Mouse (Mus musculus) kidney, postnatal 0 days (tissue): Measurements from ENCODE around the gene Muc5ac. TPM values are rescaled to one million over a fixed set of nuclear protein-coding genes. Genes with fewer than 3 reads are reported as not detected.

Source experiments
- ATAC-seq: fragments of 200-750 bp; cut with Nextera tagmentation; replicated peaks from 2 replicates; pipeline ENCODE4 v1.8.0; 2017; ENCODE audit warnings: low read depth, moderate number of reproducible peaks, moderate TSS enrichment, moderate library complexity; ENCODE audit not compliant: low FRiP score
- DNase-seq: peaks from one replicate; pipeline ENCODE4 v3.0.0-alpha.2; 2016; ENCODE audit warnings: low spot score
- H3K27ac ChIP-seq: fragments of 300-500 bp; sonication (generic); 2 replicates; pipeline ENCODE4 v1.5.1; 2014; ENCODE audit warnings: mild to moderate bottlenecking
- H3K27me3 ChIP-seq: fragments of 300-500 bp; sonication (generic); 2 replicates; pipeline ENCODE4 v1.6.1; 2014; ENCODE audit warnings: low read length, mixed read lengths; ENCODE audit not compliant: insufficient read depth
- H3K36me3 ChIP-seq: fragments of 300-500 bp; sonication (generic); 2 replicates; pipeline ENCODE4 v1.6.1; 2014; ENCODE audit warnings: low read length, mixed read lengths; ENCODE audit not compliant: insufficient read depth
- H3K4me1 ChIP-seq: fragments of 300-500 bp; sonication (generic); replicated peaks from 2 replicates; pipeline ENCODE4 v1.6.1; 2014; ENCODE audit warnings: antibody characterized with exemption, low read length, mixed read lengths; ENCODE audit not compliant: insufficient read depth
- H3K4me2 ChIP-seq: fragments of 300-500 bp; sonication (generic); 2 replicates; pipeline ENCODE4 v1.6.1; 2014; ENCODE audit warnings: mild to moderate bottlenecking, low read length, moderate library complexity, mixed read lengths
- H3K4me3 ChIP-seq: fragments of 300-500 bp; sonication (generic); replicated peaks from 2 replicates; pipeline ENCODE4 v1.5.1; 2014; ENCODE audit warnings: low read depth, low read length
- H3K9ac ChIP-seq: fragments of 300-500 bp; sonication (generic); 2 replicates; pipeline ENCODE4 v1.6.1; 2014; ENCODE audit warnings: low read depth, low read length
- H3K9me3 ChIP-seq: fragments of 300-500 bp; sonication (generic); replicated peaks from 2 replicates; pipeline ENCODE4 v1.6.1; 2016; ENCODE audit warnings: low read length, inconsistent platforms, mixed read lengths
- CTCF ChIP-seq: IDR thresholded peaks from 2 replicates; pipeline ENCODE4 v1.5.1; 2016; ENCODE audit warnings: antibody characterized with exemption, low read depth, mild to moderate bottlenecking, moderate library complexity
- WGBS: fragments of 180-500 bp; shearing (Covaris S2); extraction: QIAGEN DNeasy Blood & Tissue Kit; methylation state at CpG from one replicate; pipeline ENCODE4 v1.1.7; 2014; 5-methylcytosine and 5-hydroxymethylcytosine counted together
- polyA plus RNA-seq: library from polyadenylated mRNA; unstranded; fragments of >200 nt; fragmentation: Nextera tagmentation; extraction: Ambion mirVana; gene quantifications from 2 replicates; pipeline ENCODE4 v1.2.1, GENCODE M21; 2015

The Muc5ac gene
- polyA plus RNA-seq, 1 experiment from 2014 or later, result not detected

DNA sequence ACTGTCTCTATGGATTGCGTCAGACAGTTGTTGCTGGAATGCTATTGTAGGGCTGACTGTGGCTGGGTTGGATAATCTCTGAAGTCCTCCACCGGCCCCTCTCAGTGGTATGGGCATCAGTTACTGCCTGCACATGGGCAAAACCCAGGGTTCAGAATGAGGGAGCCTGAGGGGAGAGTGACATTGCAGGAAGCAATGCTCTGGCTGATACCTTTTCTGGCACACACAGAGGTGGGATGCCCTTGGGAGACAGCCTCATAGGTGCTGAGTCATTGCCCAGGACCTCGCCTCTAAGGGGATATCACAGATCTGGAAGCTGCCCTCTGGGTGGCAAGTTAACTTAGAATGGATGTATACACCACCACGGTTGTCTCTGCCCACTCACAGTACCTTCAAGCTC lies 24.5 kb downstream of the Muc5ac start:
- H3K4me3 ChIP-seq, result no peak overlapping the region
- H3K9me3 ChIP-seq, result no peaks in the 10 kb centered on the region
- ATAC-seq (no peak), DNase-seq (no peak)
- H3K4me1 ChIP-seq, result 0 out of 2 replicates have a peak, but pooled peaks cover 5% of the 10 kb centered on the region
- H3K27ac ChIP-seq, result no peak overlapping the region
- H3K9ac ChIP-seq, result no peak overlapping the region
- no peak for TF ChIP-seq CTCF
- H3K36me3 ChIP-seq, result no peaks in the 10 kb centered on the region
- H3K4me2 ChIP-seq, result no peak overlapping the region
- whole genome bisulfite sequencing, result 79% methylated on average over 4 of the region's 4 CpGs
- no peaks in the 10 kb centered on the region for H3K27me3 ChIP-seq

DNA sequence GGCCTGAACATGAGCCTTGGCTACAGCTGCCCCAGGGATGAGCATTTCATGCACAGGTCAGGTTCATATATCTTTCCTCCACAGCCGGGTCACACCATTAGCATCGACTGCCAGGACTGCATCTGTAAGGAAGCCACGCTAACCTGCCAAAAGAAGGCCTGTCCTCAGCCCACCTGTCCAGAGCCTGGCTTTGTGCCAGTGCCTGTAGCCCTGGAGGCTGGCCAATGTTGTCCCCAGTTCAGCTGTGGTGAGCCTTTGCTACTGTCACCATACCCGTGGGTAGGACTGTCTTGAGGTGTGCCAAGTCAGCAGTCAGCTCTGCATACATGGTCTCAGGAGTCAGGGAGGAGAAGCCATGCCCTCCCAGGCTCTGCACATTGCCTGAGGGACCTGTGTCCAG lies 26.6 kb downstream of the Muc5ac start:
- 72% methylated on average over 4 of the region's 4 CpGs for WGBS
- Histone ChIP-seq H3K4me2 (no peak overlapping the region), H3K4me1 (0 out of 2 replicates have a peak, but pooled peaks cover 5% of the 10 kb centered on the region), H3K9ac (no peak overlapping the region), H3K27ac (no peak overlapping the region), H3K4me3 (no peak overlapping the region), H3K36me3 (no peaks in the 10 kb centered on the region), H3K27me3 (no peaks in the 10 kb centered on the region), H3K9me3 (no peaks in the 10 kb centered on the region)
- no peak for TF ChIP-seq CTCF
- DNase-seq, result no peak
- no peak for ATAC-seq

DNA sequence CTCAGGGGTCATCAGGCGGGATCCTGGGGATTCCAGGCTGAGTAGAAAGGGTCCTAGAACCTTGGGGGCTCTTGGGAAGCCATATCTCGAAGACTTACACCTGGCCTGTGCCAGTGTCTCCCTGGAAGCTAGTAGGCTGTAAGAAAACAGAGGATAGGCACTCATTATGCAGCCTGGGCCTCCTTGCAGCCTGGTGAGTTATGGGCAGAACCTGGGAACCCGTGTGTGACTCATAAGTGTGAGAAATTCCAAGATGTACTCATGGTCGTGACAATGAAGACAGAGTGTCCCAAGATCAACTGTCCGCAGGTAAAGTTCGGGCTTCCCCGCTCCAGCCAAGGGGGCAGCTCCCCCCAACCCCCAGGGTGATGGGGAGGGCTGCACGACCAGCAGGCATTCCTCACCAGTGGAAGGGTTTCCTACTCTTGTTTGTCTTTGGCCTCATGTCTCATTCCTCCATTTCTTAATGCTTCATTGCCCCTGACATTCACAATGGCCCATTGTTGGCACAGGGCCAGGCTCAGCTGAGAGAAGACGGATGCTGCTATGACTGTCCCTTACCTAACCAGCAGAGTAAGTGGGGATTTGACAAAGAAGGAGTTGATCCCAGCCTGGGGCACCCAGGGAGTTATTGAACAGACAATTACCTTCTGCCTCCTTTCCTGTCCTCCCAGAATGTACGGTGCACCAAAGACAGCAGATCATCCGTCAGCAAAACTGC lies 28.7 kb downstream of the Muc5ac start:
- no peak for TF ChIP-seq CTCF
- Histone ChIP-seq H3K4me3 (no peak overlapping the region), H3K9ac (no peak overlapping the region), H3K4me1 (0 out of 2 replicates have a peak, but pooled peaks cover 5% of the 10 kb centered on the region), H3K9me3 (no peaks in the 10 kb centered on the region), H3K4me2 (no peak overlapping the region), H3K27ac (no peak overlapping the region), H3K27me3 (no peaks in the 10 kb centered on the region), H3K36me3 (no peaks in the 10 kb centered on the region)
- WGBS, result 55% methylated on average over 11 of the region's 11 CpGs
- ATAC-seq (no peak), DNase-seq (peak; percentile 38)

DNA sequence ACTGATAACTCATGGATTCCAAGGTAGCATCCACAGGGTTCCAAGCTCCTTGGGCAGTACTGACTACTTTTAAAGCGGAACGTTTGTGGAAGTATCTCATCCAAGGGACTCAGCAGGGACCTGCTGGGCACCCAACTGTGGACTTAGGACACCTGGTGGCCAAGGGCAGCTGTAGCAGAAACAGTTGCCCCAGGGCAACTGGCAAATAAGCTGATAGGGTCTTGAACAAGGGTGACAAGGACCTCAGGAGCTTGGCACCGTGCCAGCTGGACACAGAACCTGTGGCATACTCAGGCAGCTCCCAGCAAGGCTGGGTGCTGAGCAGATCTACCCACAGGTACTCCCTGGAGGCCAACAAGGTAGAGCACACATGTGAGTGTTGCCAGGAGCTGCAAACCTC lies 29.5 kb downstream of the Muc5ac start:
- Histone ChIP-seq H3K9ac (no peak overlapping the region), H3K4me1 (0 out of 2 replicates have a peak, but pooled peaks cover 5% of the 10 kb centered on the region), H3K4me2 (no peak overlapping the region), H3K4me3 (no peak overlapping the region), H3K27ac (no peak overlapping the region), H3K36me3 (no peaks in the 10 kb centered on the region), H3K27me3 (no peaks in the 10 kb centered on the region), H3K9me3 (no peaks in the 10 kb centered on the region)
- WGBS, result 78% methylated on average over 3 of the region's 3 CpGs
- DNase-seq (no peak), ATAC-seq (no peak)
- no peak for TF ChIP-seq CTCF

DNA sequence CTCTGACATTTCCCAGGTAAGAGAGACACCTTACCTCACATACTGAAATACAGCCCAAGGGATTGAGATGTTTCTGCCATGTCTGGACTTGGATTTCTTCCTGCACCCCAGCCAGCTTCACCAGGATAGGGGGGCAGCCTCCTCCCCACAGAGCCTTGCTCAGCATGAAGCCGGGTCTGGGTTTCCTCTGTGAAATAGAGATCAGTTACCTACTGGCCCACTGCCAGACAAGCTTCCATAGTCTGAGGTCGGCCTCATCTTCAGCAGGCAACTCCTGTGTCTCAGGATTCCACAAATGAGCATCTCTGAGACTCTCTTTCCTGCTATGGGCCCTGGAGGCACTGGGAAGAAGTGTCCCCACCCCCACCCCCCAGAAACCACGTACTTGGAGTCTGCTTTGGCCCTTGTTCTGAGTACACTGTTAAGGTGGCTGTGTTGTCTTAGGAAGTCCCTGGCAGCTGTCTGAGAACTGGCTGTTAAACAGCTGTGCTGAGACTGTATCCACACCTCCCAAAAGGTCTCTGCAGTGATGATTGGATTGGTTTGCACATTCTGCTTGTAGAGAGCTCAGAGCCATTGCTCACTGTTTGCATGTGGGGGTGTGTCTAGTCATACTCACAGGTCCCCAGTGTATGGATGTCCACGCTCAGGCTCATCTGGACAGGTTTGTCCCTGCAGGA lies 34.0 kb downstream of the Muc5ac start:
- 36% methylated on average over 4 of the region's 4 CpGs for WGBS
- H3K4me2 ChIP-seq, result no peak overlapping the region
- H3K27me3 ChIP-seq, result no peaks in the 10 kb centered on the region
- peak; percentile 7 for DNase-seq
- H3K9me3 ChIP-seq, result no peaks in the 10 kb centered on the region
- H3K9ac ChIP-seq, result no peak overlapping the region
- no peak for ATAC-seq
- no peaks in the 10 kb centered on the region for H3K36me3 ChIP-seq
- H3K4me1 ChIP-seq, result 0 out of 2 replicates have a peak, but pooled peaks cover 1% of the 10 kb centered on the region
- H3K4me3 ChIP-seq, result no peak overlapping the region
- TF ChIP-seq CTCF, result no peak
- no peak overlapping the region for H3K27ac ChIP-seq

DNA sequence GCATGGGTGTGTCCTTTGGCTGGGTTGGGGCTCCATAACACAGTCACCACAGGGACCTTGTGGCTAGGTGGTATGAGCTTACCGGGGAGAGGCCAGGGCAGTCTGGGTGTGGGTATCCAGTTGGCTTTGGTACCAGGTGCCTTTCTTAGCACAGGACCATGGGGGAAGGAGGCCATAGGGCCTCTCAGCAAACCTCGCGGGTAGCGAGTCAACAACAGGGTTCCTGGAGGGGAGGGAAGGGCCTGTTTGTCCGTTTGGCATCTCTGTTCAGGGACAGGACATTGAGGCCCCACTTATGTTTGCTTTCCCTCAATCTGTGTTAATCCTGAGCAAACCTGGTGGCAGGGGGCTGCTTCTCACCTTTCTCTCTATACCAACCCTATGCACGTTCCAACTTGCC lies 34.9 kb downstream of the Muc5ac start:
- H3K4me2 ChIP-seq, result no peak overlapping the region
- no peak overlapping the region for H3K9ac ChIP-seq
- H3K4me3 ChIP-seq, result no peak overlapping the region
- H3K9me3 ChIP-seq, result no peaks in the 10 kb centered on the region
- TF ChIP-seq CTCF, result no peak
- H3K36me3 ChIP-seq, result no peaks in the 10 kb centered on the region
- 82% methylated on average over 6 of the region's 6 CpGs for WGBS
- no peak overlapping the region for H3K27ac ChIP-seq
- H3K27me3 ChIP-seq, result no peaks in the 10 kb centered on the region
- ATAC-seq (no peak), DNase-seq (no peak)
- H3K4me1 ChIP-seq, result no peaks in the 10 kb centered on the region
